Mouse (Mus musculus) cerebellum, postnatal 14 days (tissue): ENCODE results near the gene Ucma.
A peak's percentile ranks its signal among the peaks of the same experiment; 100 is the strongest.
"Not testable (repeated sequence)": the region's sequence is repeated elsewhere in the genome, so short reads cannot be mapped to it uniquely, and the experiment has no call there.

ENCODE experiments used
- DNase-seq, 2 experiments: peaks; one replicate each; pipeline ENCODE4 v3.0.0; 2021; ENCODE audit warnings: mixed read lengths in 2 of 2

Gene Ucma

DNA sequence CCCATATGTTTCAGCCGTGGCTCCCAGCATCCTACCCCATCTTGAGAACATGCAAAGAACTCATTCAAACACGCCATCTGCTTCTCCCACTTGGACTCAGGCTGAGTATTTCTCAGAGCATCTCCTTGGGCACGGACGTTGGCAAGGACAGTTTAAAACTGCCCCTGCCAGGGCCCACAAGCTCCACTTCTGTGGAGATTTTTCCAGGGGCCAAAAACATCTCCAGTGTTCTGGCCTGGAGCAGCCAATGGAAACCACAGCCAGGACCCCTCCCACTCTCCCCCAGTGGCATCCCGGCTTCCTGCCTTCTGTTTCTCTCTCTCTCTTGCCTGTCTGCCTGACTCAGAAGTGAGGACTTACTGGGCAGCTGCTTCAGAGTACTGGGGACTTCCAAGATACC, at the start of gene Ucma:
Gene Ucma (plus strand): TSS at position 316 of the 400 bp plus-strand sequence.
- peak; percentile 20 to 51 for DNase-seq

DNA sequence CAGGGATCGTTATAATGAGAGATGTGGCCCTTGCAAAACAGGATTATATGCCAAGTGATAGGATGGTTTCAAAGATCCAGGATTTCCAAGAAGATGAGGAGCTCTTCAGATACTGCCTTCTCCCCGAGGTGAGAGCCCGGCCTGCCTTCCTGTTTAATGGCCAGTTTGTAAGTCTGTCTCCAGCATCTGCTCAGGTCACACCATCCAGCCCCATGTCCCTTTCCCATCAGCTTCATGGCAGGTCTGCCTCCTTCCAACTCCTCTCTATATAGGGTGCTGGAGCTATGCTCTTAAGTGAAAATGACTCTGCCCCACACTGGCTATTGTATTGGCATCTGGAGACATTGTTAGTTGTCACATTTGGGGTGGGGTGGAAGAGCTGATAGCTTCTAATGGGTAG, 48.5 kb upstream of the Ucma start:
- no peak for DNase-seq

DNA sequence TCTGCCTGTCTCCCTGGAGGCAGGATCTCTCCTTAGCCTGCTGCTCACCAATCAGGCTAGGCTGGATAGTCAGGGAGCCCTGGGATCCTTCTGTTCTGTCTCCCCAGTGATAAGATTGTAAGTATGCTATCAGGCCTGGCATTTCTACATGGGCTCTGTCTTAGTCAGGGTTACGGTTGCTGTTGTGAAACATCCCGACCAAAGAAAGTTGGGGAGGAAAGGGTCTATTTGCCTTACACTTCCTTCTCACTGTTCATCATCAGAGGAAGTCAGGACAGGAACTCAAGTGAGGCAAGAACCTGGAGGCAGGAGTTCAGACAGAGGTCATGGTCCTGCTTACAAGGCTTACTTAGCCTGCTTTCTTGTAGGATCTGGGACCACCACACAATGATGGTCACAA, 46.7 kb upstream of the Ucma start:
- no peak for DNase-seq

DNA sequence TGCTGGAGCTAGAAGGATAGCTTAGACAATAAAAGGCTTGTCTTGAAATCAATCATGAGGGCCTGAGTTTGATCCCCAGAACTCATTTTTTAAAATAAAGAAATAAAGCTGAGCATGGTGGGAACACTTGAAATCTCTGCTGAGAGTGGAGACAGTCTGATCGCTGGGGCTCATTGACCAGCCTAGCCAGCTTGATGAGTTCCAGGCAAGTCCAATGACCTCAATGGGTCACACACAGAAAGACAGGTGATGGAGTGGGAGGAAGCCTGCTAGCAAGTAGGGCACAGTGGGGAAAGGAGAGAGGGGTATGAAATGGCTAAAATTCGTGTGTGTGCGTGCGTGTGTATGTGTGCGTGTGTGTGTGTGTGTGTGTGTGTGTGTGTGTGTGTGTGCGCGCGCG, 41.4 kb upstream of the Ucma start:
- no peak for DNase-seq

DNA sequence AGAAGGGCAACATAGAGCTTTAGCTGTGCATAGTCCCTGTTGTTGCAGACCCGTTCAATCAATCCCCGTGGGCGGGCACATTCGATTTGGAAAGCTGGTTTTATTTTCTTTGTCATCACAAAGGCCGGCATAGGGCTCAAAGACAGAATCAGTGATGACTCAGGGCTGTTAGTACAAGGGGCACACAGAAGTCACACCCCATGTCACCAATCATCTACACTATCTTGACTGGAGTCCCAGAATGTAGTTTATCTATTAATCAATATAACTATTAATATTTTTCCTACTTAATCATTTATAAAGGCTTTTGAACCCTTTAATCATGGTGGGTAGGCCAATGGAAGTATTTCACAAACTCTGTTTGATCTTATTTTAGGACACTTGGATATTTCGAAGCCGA, 38.0 kb upstream of the Ucma start:
- no peak for DNase-seq

DNA sequence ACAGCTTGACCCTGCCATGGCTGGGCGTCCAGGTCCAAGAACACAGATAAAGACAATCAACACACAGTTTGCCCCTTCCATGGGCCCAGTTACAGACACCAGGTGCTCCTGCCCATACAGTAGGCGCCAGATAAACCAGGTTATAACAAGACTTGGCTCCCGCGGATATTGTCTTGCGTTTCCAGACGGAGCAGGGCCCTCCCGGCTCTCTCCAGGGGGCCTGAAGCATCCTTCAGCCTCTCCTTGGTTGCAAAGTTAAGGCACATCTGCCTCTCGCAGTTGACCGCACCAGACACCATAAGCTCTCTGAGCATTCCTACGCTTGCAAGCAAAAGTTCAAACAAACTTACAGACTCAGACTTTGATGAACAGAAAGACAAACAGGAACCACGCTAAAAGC, 35.1 kb upstream of the Ucma start:
- DNase-seq: no peak

DNA sequence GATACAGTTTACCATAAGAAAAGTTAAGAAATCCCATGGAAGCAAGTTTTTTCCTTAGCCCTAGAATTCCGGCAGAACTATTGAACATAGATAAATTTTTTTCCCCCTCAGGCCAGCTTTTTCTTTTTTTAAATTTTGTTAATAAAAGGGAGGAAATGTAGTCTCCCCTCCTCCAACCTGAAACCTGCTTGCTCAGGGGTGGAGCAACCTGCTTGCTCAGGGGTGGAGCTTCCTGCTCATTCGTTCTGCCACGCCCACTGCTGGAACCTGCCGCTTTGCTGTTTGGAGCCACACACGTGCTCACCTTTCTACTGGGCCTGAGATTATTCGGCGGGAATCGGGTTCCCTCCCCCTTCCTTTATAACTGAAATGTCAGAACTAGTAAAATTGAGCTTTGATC, 26.2 kb upstream of the Ucma start:
- DNase-seq: not testable (repeated sequence)

DNA sequence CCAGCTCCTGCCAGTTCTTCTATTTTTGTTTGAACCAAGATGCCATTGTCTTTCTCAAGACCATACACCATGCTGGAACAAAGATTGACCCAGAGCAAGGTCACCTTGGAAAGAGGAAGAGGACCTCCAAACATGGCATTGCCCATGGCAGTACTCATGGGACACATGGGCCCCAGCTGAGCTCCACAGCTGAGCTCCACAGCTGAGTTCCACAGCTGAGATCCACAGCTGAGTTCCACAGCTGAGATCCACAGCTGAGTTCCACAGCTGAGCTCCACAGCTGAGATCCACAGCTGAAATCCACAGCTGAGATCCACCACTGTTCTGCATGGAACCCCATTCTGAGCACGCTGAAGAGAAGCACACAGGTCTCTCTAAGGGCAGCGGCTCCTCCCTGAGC, 24.9 kb upstream of the Ucma start:
- DNase-seq: no peak

DNA sequence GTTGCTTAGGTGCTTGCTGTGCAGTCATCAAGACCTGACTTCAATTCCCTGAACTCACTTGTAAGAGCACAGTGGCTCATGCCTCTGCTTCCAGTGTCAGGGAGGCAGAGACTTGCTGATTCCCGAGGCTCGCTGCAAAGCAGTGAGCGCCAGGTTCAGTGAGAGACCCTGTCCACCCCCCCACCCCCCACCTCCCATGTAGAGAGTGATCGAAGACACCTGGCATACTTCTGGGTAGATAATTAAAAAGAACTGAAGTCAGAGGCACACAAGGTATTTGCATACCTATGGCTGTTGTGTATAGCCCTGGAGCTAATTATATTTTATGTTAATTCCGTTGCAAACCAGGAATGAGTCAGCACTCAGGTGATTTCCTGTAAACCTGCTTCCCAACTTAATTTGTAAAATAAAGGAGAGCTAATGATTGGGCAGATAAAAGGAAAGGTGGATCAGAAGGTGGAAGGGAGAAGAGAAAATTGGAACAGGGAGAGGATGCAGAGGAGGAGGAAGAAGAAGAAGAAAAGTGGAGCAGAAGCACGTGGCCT, 21.6 kb upstream of the Ucma start:
- DNase-seq: no peak

DNA sequence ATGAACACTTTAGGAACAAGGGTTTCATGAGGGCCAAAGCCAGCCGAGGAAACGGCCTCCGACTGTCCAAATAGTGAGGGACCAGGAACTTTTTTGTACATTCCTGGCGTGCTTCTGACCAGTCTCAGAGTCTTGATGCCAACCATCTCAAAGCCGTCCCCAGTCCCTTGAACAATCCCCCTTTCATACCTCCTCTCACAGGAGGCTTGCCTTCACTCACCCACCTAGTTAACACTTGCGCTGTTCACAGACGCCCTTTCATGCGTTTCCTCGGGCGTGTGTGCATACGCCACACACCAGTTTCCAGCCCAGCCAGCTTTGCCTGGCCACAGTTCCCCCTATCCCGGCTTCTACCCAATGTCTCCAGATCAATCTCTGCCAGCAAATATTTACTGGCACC, 17.9 kb upstream of the Ucma start:
- no peak for DNase-seq

DNA sequence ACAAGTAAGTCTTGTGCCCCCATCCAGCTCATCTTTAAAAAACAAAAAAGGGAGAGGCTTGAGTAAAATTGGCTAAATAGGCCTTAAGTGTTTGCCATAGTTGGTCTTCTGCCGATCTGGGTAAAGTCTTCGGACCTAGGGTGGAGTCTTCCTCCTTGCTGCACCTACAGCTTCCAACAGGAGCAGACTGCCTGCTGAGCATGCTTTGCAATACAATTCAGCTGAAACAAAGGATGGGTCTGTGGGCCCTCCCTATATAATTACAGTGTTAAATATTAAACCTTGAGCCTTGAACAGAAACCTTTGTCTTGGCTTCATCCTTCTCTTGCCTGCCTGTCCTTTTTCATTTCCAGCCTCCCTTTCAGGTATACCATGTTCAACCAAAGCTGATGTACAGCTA, 8.1 kb upstream of the Ucma start:
- DNase-seq: no peak

DNA sequence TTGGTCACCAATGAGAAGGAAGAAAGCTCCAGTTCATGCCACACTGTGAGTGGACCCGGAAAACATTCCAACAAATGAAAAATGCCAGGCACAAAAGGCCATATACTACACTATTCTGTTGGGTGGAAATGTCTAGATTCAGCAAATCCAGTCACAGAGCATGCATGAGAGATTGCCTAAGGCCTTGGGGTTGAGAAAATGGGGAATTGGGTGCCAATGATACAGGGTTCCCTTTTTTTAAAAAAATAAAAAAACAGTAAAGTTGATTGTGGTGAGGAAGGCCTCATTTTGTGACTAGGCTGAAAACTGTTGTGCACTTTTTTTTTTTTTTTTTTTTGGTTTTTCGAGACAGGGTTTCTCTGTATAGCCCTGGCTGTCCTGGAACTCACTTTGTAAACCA, 6.8 kb upstream of the Ucma start:
- no peak for DNase-seq

DNA sequence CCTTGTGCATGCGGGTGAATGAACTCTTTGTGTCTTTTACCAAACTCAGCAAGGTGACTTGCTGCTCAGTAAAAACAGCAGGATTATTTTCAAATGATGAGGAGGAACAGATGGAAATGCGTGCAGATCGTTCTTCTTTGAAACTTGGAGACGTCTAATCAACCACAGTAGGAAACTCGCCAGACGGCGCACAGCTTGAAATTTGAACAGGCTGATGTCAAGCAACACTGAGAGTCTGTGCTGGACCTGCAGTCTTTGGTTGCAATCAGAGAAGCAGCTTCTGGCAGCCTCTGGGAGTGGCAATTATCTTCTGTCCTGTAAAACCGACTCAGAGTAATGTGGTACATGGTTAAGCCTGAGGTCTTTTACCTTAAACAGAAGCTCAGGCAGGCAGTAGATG, 2.2 kb downstream of the Ucma start:
- DNase-seq: peak; percentile 63 to 69

DNA sequence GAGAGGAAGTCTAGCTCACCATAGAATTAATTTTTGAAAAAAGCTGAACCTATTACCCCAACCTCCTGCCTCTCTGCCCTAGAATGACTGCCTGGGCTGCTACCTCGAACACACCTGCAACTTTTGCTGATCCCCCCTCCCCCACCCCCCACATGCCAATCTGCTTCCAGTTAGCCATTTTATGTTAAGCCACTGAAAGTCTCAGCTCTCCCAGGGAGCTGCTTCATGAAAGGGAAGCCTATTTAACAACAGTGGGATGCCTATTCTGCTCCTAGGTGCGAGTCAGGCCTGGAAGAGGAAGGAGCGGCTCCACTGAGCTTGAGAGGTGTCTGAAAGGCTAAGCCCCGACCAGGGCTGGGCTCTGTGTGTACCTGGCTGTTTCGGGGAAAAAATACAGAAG, 8.1 kb downstream of the Ucma start:
- no peak for DNase-seq

DNA sequence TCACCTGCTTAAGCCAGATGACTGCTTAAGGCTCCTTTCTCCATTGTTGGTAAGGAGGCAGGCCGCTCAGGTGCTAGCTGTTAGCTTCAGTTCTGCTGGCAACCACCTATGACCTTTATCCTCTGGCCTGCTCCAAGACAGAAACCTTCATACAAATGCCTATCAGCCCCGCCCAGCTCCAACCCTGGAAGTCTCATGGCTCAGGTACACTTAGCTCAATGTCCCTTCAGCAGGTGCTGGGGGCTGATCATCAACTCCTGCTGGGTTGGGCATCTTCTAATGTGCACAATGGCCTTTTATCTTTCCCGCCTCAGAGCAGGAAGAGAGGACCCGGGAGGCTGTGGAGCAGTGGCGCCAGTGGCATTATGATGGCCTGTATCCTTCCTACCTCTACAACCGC, 9.1 kb downstream of the Ucma start:
- no peak for DNase-seq

DNA sequence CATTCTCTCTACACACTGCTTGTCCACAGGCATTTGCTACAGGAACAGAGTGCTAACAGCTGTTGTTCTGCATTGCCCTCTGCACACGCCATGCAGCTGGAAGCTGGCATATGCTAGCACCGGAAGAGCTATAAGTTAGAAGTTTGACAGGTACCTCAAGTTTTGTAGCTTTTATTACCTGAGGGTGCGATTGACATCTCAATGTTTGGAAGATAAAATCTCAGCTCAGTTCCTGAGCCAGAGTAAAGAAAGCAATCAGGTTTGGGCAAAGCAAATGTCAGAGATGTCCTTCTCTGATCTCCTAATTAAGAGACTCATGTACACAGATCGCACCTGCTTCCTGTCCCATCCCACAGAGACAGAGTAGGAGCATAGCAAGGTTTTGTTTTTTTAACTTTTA, 10.9 kb downstream of the Ucma start:
- DNase-seq: no peak

DNA sequence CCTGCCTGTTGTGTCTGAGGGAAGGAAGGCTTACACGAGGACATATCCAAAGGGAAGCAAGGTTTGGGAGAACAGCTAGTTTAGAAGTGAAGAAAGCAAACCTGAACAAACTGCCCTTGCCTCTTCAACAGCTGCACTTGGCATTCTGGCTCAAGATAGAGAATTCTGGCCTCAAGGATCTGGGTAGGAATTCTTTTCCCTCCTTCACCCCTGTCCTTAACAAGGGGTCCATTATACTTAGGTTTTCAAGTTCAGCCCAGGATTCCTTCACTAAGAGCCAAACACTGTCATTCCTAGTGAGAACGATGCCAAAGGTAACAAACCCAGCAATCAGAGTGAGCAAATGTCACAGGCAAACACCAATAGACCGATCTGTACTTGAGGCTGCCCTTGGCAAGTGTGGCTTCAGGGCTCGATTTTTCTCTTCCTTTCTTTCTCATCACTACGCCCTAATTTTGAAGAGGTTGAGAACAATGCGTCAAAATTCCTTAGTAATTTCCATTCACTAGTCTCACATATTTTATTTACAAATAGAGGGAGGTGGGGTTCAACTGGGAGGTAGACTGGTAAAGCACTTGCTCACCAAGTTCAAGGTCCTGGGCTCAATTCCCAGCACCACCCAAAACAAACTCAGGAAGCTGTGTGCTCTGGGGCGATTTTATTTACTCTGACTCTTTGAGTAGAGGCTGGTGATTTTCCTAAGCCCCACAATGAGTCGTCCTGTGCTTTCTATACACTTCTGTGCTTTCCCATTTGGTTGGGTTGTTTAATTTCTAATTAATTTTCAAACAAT, 11.7 kb downstream of the Ucma start:
- DNase-seq: no peak

DNA sequence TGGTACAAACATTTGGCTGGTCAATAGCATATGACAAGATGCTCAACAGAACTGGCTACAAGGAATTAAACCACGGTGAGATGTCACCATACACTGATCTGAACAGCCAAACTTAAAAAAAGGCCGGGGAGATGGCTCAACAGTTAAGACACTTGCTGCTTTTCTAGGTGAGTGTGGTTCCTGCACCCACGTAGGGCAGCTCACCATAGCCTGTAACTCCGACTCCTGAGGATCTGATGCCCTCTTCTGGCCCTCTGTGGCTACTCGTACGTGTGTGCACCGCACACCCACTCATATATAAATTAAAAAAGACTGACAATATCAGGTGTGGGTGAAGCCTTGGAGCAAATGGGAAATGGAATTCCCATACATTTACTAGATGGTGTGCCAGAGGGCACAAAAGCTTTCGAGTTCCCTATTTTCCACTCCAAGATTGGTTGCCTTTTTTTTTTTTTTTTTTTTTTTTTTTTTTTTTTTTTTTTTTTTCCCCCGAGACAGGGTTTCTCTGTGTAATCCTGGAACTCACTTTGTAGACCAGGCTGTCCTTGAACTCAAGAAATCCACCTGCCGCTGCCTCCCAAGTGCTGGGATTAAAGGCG, 13.0 kb downstream of the Ucma start:
- no peak for DNase-seq

DNA sequence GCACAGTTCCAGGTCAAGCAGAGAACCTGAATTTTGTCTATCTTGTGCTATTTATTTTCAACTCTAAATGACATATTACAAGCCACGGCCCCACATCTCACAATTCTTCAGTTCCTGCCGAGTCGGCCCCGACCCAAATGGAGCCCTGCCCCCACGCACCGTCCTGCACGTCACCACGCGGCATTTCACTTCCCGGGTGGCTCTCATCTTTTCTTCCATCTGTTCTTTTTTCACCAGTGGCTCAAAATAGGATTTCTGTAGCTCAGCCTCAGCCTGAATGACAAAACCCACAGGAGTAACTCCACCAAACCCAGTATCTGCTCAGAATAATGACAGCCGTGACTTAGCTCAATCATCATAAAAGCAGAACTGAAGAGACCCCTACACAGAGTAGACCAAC, 17.7 kb downstream of the Ucma start:
- peak in 1 of 2 experiments; percentile 13 for DNase-seq

DNA sequence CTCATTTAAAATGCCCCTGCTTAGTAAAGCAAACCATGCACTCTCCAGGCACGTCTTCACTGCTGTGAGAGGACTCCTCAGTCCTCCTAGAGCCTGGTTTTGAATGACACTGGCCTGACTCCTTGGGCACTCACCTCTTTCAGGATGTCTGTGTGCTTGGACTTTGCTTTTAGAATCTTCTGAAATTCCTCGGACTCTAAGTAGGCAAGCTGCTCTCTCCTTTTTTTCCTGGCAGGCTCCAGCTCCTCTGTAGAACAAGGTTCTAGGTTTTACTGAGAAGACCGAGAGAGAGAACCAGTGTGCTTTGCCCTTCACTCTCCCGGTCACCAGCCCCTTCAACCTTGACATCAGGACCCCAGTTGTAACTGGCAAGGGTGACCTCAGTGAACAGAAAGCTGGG, 18.5 kb downstream of the Ucma start:
- no peak for DNase-seq

DNA sequence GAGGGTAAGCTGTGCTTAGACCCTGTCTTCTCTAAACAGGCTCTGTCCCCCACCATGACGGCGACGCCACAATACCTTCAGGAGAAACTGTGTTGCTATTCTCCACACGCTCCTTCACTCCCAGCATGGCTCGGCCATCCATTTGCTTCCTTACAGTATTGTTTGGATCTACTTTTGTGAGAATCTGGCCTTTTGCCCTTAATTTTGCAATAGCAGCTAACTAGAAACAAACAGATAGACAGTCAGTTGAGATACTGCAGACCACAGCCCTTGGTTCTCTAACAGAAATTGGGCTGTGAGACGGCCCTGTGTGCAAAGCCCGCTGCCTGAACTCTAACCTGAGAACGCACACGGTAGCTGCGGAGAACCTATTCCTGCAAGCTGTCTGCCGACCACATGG, 19.7 kb downstream of the Ucma start:
- no peak for DNase-seq

DNA sequence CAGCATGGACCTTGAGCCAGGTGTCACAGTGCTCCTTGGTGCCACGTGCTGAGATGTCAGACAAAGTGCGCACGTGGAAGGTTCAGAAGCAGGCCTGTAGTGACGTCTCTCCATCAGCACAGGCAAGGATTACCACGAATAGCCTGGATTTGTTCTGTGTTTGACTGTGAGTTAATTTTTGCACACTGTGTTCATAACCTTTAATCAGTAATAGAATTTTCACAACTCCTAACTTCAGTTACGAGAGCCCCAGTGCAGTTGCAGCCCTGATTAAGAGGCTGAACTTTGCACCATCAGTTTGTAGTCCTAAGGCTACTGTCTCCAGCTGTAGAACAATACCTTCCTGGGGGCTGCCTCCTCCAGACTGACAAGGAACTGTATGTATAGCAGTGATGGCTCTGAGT, 20.5 kb downstream of the Ucma start:
- DNase-seq: no peak

DNA sequence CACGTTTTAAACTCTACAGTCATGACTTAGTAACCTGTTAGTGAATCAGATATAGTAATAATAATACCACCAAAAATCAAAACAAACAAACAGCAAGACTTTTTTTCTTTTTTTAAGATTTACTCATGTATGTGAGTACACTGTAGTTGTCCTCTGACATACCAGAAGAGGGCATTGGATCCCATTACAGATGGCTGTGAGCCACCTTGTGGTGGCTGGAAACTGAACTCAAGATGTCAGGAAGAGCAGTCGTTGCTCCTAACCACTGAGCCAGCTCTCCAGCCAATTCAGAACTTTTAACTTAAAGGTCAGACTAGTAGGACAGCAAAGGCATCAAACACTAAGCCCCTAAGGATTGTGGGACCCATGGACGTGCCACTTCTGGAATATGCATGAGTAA, 23.0 kb downstream of the Ucma start:
- DNase-seq: no peak

DNA sequence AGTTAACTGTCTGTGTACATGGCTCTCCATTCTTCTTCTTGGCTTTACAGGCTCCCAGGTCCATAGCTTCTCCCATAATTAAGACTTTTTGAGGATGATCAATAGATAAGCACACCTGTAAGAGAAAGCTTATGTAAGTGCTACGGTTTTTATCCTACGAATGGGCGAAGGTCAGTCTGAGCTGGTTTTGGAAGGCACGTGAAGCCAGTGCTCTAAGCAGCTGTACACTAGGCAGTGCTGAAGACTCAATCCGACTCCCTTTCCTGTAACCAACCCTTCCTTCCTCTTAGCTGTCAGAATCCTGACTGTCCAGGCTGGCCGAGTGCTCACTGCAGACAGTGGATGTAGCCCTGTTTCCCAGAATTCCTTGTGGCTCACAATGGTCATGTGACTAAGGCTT, 25.3 kb downstream of the Ucma start:
- no peak for DNase-seq

DNA sequence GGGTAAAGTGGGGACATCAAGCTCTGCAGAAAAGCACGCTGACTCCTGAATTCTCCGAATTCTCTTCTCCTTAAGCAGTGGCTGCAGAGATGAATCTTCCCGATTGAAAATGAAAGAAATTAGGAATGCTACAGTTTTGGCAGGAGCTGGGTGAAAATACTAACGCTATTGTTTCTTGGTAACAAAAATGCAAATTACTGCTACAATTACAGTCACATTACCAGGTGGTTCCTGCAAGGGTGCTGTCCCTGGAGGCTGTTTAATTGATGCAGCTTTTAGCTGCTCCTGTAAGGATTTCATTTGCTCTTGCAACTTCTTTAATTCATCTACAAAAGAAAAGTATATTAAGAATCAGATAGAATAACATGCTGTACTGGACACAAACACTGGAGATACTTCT, 31.2 kb downstream of the Ucma start:
- no peak for DNase-seq
